Mouse (Mus musculus) midbrain, postnatal 0 days (tissue): ENCODE measurements at regions not wholly inside any gene's neighbourhood (a gene's known extent, or its start where the extent isn't known, plus 50 kb on each side); places are given as distances from the start of the nearest gene placed in this dataset.
A peak's percentile ranks its signal among the peaks of the same experiment; 100 is the strongest.

ENCODE experiments used
- ATAC-seq: fragments of 200-750 bp; cut with Nextera tagmentation; 2 replicates; pipeline ENCODE4 v1.8.0; 2017; ENCODE audit warnings: moderate number of reproducible peaks, mild to moderate bottlenecking, moderate TSS enrichment, moderate library complexity; ENCODE audit not compliant: low FRiP score
- DNase-seq: peaks from one replicate; pipeline ENCODE4 v3.0.0-alpha.2; 2015; ENCODE audit warnings: low spot score
- H3K27ac ChIP-seq: fragments of 300-500 bp; sonication (generic); 2 replicates; pipeline ENCODE4 v1.5.1; 2014; ENCODE audit warnings: low read depth, mild to moderate bottlenecking, low read length, mixed read lengths
- H3K27me3 ChIP-seq: fragments of 300-500 bp; sonication (generic); 2 replicates; pipeline ENCODE4 v1.6.1; 2014; ENCODE audit warnings: low read length, control low read depth, mixed read lengths; ENCODE audit not compliant: insufficient read depth
- H3K36me3 ChIP-seq: fragments of 300-500 bp; sonication (generic); 2 replicates; pipeline ENCODE4 v1.6.1; 2014; ENCODE audit warnings: low read length, control low read depth, mixed read lengths; ENCODE audit not compliant: insufficient read depth
- H3K4me1 ChIP-seq: fragments of 300-500 bp; sonication (generic); 2 replicates; pipeline ENCODE4 v1.6.1; 2014; ENCODE audit warnings: mild to moderate bottlenecking, control low read depth, antibody characterized with exemption, low read length, mixed read lengths; ENCODE audit not compliant: insufficient read depth
- H3K4me2 ChIP-seq: fragments of 300-500 bp; sonication (generic); 2 replicates; pipeline ENCODE4 v1.6.1; 2014; ENCODE audit warnings: low read depth, mild to moderate bottlenecking, low read length, mixed read lengths; ENCODE audit not compliant: poor library complexity, severe bottlenecking
- H3K4me3 ChIP-seq: fragments of 300-500 bp; sonication (generic); 2 replicates; pipeline ENCODE4 v1.5.1; 2014; ENCODE audit warnings: low read depth, mild to moderate bottlenecking, low read length, moderate library complexity
- H3K9ac ChIP-seq: fragments of 300-500 bp; sonication (generic); replicated peaks from 2 replicates; pipeline ENCODE4 v1.6.1; 2014; ENCODE audit warnings: mild to moderate bottlenecking, low read length, moderate library complexity, mixed read lengths; ENCODE audit not compliant: poor library complexity, severe bottlenecking
- H3K9me3 ChIP-seq: fragments of 300-500 bp; sonication (generic); 2 replicates; pipeline ENCODE4 v1.6.1; 2016; ENCODE audit warnings: low read length, control low read depth
- CTCF ChIP-seq: IDR thresholded peaks from 2 replicates; pipeline ENCODE4 v1.5.1; 2016; ENCODE audit warnings: antibody characterized with exemption, mild to moderate bottlenecking
- WGBS: fragments of 180-500 bp; shearing (Covaris S2); extraction: QIAGEN DNeasy Blood & Tissue Kit; methylation state at CpG from one replicate; pipeline ENCODE4 v1.1.7; 2014; 5-methylcytosine and 5-hydroxymethylcytosine counted together

- no peaks in the 10 kb centered on the region for H3K36me3 ChIP-seq
- DNase-seq (no peak), ATAC-seq (no peak)
- TF ChIP-seq CTCF, result no peak
- H3K4me1 ChIP-seq, result no peaks in the 10 kb centered on the region
- H3K27ac ChIP-seq, result no peak overlapping the region
- no peaks in the 10 kb centered on the region for H3K9me3 ChIP-seq
- WGBS, result 88% methylated on average over 3 of the region's 3 CpGs
- H3K4me3 ChIP-seq, result no peak overlapping the region
- H3K9ac ChIP-seq, result no peak overlapping the region
- no peak overlapping the region for H3K4me2 ChIP-seq
- no peaks in the 10 kb centered on the region for H3K27me3 ChIP-seq
Measured at GRCm38 (mm10) chr3:60138319-60138718, 56.6 kb downstream of the Sucnr1 start.

- ATAC-seq, result no peak
- Histone ChIP-seq H3K9ac (no peak overlapping the region), H3K27me3 (no peaks in the 10 kb centered on the region), H3K36me3 (no peaks in the 10 kb centered on the region), H3K27ac (no peak overlapping the region), H3K4me2 (no peak overlapping the region), H3K4me1 (no peaks in the 10 kb centered on the region), H3K9me3 (no peaks in the 10 kb centered on the region), H3K4me3 (no peak overlapping the region)
- no peak for TF ChIP-seq CTCF
- no peak for DNase-seq
- WGBS, result 80% methylated on average over 3 of the region's 3 CpGs
Measured at GRCm38 (mm10) chr3:60159865-60160264, 78.2 kb downstream of the Sucnr1 start.

- no peak for DNase-seq
- Histone ChIP-seq H3K4me2 (no peak overlapping the region), H3K4me1 (no peaks in the 10 kb centered on the region), H3K27me3 (no peaks in the 10 kb centered on the region), H3K4me3 (no peak overlapping the region), H3K36me3 (no peaks in the 10 kb centered on the region), H3K27ac (no peak overlapping the region), H3K9me3 (no peaks in the 10 kb centered on the region), H3K9ac (no peak overlapping the region)
- TF ChIP-seq CTCF, result no peak
- WGBS, result 89% methylated on average over 3 of the region's 3 CpGs
- no peak for ATAC-seq
Measured at GRCm38 (mm10) chr3:60167633-60168032, 86.0 kb downstream of the Sucnr1 start.

- whole genome bisulfite sequencing, result 58% methylated on average over 2 of the region's 2 CpGs
- DNase-seq, result peak; percentile 4
- ATAC-seq, result no peak
- Histone ChIP-seq H3K4me3 (no peak overlapping the region), H3K9ac (no peak overlapping the region), H3K9me3 (no peaks in the 10 kb centered on the region), H3K27ac (no peak overlapping the region), H3K36me3 (no peaks in the 10 kb centered on the region), H3K4me1 (no peaks in the 10 kb centered on the region), H3K4me2 (no peak overlapping the region), H3K27me3 (no peaks in the 10 kb centered on the region)
- no peak for TF ChIP-seq CTCF
Measured at GRCm38 (mm10) chr3:60168135-60168926, 86.7 kb downstream of the Sucnr1 start.

- TF ChIP-seq CTCF, result no peak
- Histone ChIP-seq H3K9ac (no peak overlapping the region), H3K4me1 (no peaks in the 10 kb centered on the region), H3K9me3 (no peaks in the 10 kb centered on the region), H3K36me3 (no peaks in the 10 kb centered on the region), H3K27me3 (no peaks in the 10 kb centered on the region), H3K4me2 (no peak overlapping the region), H3K27ac (no peak overlapping the region), H3K4me3 (no peak overlapping the region)
- no peak for DNase-seq
- no peak for ATAC-seq
Measured at GRCm38 (mm10) chr3:60169606-60170005, 87.9 kb downstream of the Sucnr1 start.

- 95% methylated on average over 2 of the region's 2 CpGs for WGBS
- no peak overlapping the region for H3K4me3 ChIP-seq
- DNase-seq, result no peak
- H3K9me3 ChIP-seq, result no peaks in the 10 kb centered on the region
- no peak overlapping the region for H3K27ac ChIP-seq
- H3K4me1 ChIP-seq, result no peaks in the 10 kb centered on the region
- no peak for TF ChIP-seq CTCF
- no peak overlapping the region for H3K9ac ChIP-seq
- no peaks in the 10 kb centered on the region for H3K27me3 ChIP-seq
- H3K36me3 ChIP-seq, result no peaks in the 10 kb centered on the region
- H3K4me2 ChIP-seq, result no peak overlapping the region
- no peak for ATAC-seq
Measured at GRCm38 (mm10) chr3:60184481-60184880, 102.8 kb downstream of the Sucnr1 start.
